Mouse (Mus musculus): ENCODE data around the gene Adat3. TPM values are rescaled to one million over a fixed set of nuclear protein-coding genes. Genes with fewer than 3 reads are reported as not detected.

Gene Adat3
- polyA plus RNA-seq, 1 experiment from 2014 or later = 6.1 TPM

DNA sequence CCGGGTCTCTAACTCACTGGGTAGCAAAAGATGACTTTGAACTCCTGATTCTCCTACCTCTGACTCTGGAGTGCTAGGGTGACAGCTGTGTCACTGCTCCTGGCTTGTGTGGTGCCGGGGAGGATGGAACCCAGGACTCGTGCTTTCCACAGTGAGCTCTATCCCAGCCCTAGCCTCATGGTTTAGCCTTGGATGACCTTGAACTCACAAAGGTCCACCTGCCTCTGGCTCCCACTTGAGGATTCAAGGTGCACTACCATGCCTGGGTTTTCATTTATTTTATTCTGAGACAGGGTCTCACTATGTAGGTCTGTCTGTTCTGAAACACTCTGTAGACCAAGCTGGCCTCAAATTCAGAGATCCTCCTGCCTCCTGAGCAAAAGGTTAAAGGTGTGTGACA is 11.1 kb downstream of the Adat3 start:
- Histone ChIP-seq H3K4me3 (replicated peaks) (no peak overlapping the region), H3K9ac (replicated peaks) (no peak overlapping the region), H3K27ac (no peak overlapping the region), H3K9me3 (no peaks in the 10 kb centered on the region), H3K4me1 (replicated peaks) (no peaks in the 10 kb centered on the region), H3K4me2 (no peak overlapping the region), H3K36me3 (peaks cover 71% of the 10 kb centered on the region), H3K27me3 (no peaks in the 10 kb centered on the region)
- no peak for ATAC-seq (ENCODE audit: insufficient number of reproducible peaks, insufficient read depth, low FRiP score, low TSS enrichment, low read depth)
- WGBS = 83% methylated on average over 3 of the region's 3 CpGs

DNA sequence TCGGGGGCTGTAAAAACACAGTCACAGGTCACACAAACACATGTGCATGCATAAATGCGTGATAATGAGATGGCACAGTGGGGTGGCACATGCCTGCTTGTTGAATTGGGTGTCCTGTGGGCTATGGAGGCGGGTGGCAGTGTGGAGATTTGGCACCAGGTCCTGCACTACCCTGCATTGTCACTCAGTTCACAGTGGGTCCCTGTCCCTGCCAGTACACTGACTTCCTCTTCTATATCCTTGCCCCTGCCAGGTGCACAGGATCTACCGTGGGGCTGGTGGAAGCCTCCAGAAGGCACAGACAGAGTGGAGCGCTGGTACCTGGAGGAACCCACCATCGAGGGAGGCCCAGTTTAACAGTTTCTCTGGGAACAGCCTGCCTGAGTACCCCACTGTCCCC is 11.7 kb downstream of the Adat3 start:
- no peak overlapping the region for H3K4me3 ChIP-seq (replicated peaks)
- H3K4me2 ChIP-seq = no peak overlapping the region
- no peak for ATAC-seq (ENCODE audit: insufficient number of reproducible peaks, insufficient read depth, low FRiP score, low TSS enrichment, low read depth)
- H3K36me3 ChIP-seq = peaks cover 66% of the 10 kb centered on the region
- no peaks in the 10 kb centered on the region for H3K4me1 ChIP-seq (replicated peaks)
- no peak overlapping the region for H3K9ac ChIP-seq (replicated peaks)
- 90% methylated on average over 6 of the region's 6 CpGs for WGBS
- H3K27ac ChIP-seq = no peak overlapping the region
- H3K27me3 ChIP-seq = no peaks in the 10 kb centered on the region
- H3K9me3 ChIP-seq = no peaks in the 10 kb centered on the region

DNA sequence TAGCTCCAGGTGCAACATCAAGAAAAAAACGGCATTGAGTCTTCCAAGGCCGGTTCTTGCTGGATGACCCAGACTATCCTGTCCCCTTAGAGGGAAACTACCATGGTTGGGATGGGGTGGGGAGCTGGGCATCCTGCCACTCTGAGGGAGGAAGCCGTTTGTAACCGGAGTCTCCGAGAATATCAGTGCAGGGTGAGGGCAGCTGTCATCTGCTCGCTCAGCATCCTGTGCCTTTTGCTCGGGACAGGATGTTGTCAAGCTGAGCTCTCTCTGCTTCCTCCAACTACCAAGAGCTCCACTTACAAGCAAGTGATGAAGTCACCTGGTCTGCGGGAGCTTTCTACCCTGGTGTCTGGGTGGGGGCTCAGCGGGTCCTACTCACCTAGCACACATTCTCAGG is 15.5 kb downstream of the Adat3 start:
- peaks cover 33% of the 10 kb centered on the region for H3K36me3 ChIP-seq
- 80% methylated on average over 9 of the region's 9 CpGs for WGBS
- no peak overlapping the region for H3K9ac ChIP-seq (replicated peaks)
- H3K27ac ChIP-seq = no peak overlapping the region
- H3K4me3 ChIP-seq (replicated peaks) = no peak overlapping the region
- ATAC-seq (ENCODE audit: insufficient number of reproducible peaks, insufficient read depth, low FRiP score, low TSS enrichment, low read depth) = no peak
- H3K4me1 ChIP-seq (replicated peaks) = peaks cover 7% of the 10 kb centered on the region
- H3K9me3 ChIP-seq = no peaks in the 10 kb centered on the region
- H3K27me3 ChIP-seq = no peaks in the 10 kb centered on the region
- H3K4me2 ChIP-seq = no peak overlapping the region

DNA sequence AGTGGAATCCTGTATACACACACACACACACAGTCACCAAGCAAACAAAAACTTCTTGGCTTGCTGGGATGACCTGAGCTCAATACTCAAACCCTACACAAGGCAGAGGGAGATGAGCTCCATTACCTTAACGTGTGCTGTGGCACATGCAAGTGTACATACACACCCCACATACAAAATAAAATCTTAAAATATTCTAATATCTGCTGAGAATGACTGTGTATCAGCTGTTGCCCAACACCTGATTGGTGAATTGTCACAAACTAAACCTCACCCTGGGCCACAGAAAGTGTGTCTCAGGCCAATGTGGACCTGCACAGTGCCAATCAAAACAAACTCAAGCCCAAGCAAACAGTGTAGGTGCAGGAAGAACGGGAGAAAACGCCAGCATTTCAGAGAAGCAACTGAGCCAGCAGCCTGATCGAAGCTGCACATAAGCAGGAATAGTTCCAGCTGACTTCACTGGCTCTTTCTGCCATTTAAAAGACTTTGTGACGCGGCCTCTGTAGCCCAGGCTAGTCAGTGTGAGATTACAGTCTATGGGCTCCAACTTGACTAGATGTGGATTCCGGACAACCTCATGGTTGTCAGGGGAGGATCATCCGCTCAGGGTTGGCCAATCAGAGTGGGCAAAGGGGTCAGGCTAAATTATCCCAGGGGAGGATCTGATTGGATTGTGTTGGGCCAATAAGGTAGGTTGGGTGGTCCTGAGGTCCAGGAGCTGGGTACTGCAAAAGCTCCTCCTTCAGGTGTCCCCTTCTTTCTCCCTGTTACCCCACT is 17.0 kb downstream of the Adat3 start:
- Histone ChIP-seq H3K9me3 (no peaks in the 10 kb centered on the region), H3K27ac (no peak overlapping the region), H3K36me3 (peaks cover 19% of the 10 kb centered on the region), H3K4me3 (replicated peaks) (no peak overlapping the region), H3K4me1 (replicated peaks) (peaks cover 21% of the 10 kb centered on the region), H3K4me2 (no peak overlapping the region), H3K27me3 (no peaks in the 10 kb centered on the region), H3K9ac (replicated peaks) (no peak overlapping the region)
- ATAC-seq (ENCODE audit: insufficient number of reproducible peaks, insufficient read depth, low FRiP score, low TSS enrichment, low read depth) = no peak
- WGBS = 39% methylated on average over 8 of the region's 8 CpGs

DNA sequence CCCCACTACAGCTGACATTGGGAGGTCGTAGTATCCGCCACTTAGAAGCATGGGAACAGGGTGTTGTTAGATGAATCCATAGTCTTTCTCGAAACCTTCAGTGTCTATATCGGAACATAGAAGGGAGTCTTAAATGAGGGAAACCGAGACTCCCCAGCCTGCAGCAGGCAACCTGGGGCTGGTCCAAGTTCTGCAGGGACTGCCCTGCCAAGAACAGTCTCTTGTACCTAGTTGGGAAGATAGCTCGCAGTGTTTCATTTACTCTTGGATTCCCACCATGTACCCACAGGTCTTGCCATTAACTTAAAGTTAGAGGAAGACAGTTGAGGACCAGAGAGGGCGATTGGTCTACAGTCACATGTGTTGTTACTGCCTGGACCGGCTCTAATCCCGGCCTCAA is 17.7 kb downstream of the Adat3 start:
- Histone ChIP-seq H3K27me3 (no peaks in the 10 kb centered on the region), H3K9me3 (no peaks in the 10 kb centered on the region), H3K27ac (0 out of 2 replicates have a peak overlapping the region, but pooled peaks have one; percentile 17), H3K36me3 (peaks cover 16% of the 10 kb centered on the region), H3K9ac (replicated peaks) (no peak overlapping the region), H3K4me3 (replicated peaks) (no peak overlapping the region), H3K4me1 (replicated peaks) (peaks cover 28% of the 10 kb centered on the region), H3K4me2 (no peak overlapping the region)
- ATAC-seq (ENCODE audit: insufficient number of reproducible peaks, insufficient read depth, low FRiP score, low TSS enrichment, low read depth) = no peak
- WGBS = 80% methylated on average over 9 of the region's 9 CpGs

DNA sequence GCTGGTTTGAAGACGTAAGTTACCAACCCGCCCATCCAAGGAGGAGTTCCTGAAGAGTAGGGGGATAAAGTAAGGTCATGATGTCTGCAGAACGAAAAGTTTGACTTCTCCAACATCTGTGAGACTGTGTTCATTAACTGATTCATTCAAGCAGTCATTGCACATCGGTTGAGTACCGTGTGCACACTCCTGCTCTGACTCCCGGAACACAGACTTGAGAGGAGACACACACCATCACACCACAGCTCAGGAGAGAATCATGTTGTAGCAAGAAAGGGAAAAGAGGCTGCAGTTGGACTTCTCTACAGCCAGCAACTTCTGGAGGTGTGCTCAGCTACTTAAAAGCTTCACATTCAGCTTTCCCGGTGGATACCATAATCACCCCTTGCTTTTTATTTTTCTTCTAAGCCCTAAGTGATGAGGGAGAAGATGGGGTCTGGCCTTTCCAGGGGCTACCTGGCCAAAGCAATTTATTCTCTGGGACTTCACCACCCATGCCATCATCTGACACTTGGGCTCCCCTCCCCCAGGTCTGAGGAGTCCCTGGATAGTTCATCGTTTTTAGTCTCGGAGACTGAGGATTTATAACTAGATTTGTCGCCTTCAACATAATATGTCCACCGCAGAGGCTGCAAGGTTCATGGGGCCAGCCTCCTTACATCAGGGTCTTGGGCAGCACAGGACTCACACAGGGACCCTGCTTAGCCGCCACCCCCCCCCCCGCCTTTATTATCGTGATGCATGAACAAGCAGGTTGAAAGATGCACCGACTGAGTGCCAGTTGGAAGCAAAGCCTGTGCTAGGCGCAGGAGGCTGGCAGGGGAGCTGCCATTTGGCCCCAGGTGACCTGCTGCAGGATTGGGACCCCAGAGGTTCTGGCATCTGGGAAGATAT is 18.4 kb downstream of the Adat3 start:
- Histone ChIP-seq H3K4me3 (replicated peaks) (peak overlapping the region; percentile 90), H3K4me2 (peak overlapping the region; percentile 99), H3K9me3 (no peaks in the 10 kb centered on the region), H3K36me3 (peaks cover 14% of the 10 kb centered on the region), H3K27ac (peak overlapping the region; percentile 89), H3K27me3 (no peaks in the 10 kb centered on the region), H3K4me1 (replicated peaks) (peaks cover 32% of the 10 kb centered on the region), H3K9ac (replicated peaks) (peak overlapping the region; percentile 53)
- WGBS = 58% methylated on average over 16 of the region's 16 CpGs
- ATAC-seq (ENCODE audit: insufficient number of reproducible peaks, insufficient read depth, low FRiP score, low TSS enrichment, low read depth) = no peak

DNA sequence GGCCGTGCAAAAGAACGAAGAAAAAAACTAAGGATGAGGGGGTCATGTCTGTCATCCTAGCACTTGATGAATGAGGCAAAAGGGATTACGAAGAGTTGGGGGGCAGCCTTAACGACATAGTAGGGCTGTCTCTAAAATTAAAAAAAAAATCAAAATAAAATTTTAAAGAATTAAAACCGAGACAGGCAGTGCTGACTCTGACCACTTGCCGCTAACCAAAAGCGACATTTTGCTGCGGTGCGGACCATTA is 18.9 kb downstream of the Adat3 start:
- H3K36me3 ChIP-seq = peaks cover 13% of the 10 kb centered on the region
- peak overlapping the region; percentile 89 for H3K27ac ChIP-seq
- H3K4me2 ChIP-seq = peak overlapping the region; percentile 99
- H3K4me1 ChIP-seq (replicated peaks) = peaks cover 34% of the 10 kb centered on the region
- no peaks in the 10 kb centered on the region for H3K9me3 ChIP-seq
- ATAC-seq (ENCODE audit: insufficient number of reproducible peaks, insufficient read depth, low FRiP score, low TSS enrichment, low read depth) = no peak
- H3K4me3 ChIP-seq (replicated peaks) = peak overlapping the region; percentile 90
- 4% methylated on average over 9 of the region's 9 CpGs for WGBS
- H3K9ac ChIP-seq (replicated peaks) = peak overlapping the region; percentile 53
- H3K27me3 ChIP-seq = no peaks in the 10 kb centered on the region

DNA sequence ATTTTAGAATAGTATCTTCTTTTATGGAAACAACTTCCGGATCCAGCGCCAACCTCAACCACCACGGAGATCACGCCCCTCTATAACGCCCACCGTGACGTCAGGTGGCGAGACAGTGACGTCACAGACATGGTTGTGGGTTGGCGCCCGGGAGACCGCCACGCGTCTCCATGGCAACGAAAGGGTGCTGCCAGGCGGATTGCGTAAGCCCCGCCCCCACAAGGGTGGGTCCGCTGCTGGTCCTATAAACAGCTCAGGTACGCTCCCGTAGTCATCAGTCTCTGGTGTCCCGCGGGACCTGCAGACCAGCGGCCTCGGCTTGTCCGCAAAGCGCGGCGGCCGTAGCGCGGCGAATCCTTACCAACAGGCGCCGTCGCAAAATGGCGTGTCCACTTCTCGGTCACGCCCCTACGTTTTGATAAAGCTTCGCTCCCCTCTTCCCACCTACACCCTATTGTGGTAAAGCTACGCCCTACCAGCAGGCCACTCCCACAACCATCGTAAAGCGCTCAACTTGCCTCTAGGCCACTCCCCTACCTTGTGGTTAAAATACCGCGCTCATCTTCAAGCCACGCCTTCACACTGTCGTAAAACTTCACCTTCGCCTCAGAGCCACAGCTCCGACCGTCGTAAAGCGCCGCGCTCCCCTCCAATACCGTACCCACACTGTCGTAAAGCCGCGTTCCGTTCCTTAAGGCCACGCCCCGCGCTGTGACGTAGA is 19.4 kb downstream of the Adat3 start:
- WGBS = 0% methylated on average over 64 of the region's 64 CpGs
- H3K27ac ChIP-seq = peak overlapping the region; percentile 89
- H3K4me1 ChIP-seq (replicated peaks) = peaks cover 34% of the 10 kb centered on the region
- H3K9me3 ChIP-seq = no peaks in the 10 kb centered on the region
- H3K4me3 ChIP-seq (replicated peaks) = peak overlapping the region; percentile 90
- H3K27me3 ChIP-seq = no peaks in the 10 kb centered on the region
- ATAC-seq (ENCODE audit: insufficient number of reproducible peaks, insufficient read depth, low FRiP score, low TSS enrichment, low read depth) = peak; percentile 95
- H3K4me2 ChIP-seq = peak overlapping the region; percentile 99
- peak overlapping the region; percentile 88; the same call in 1 of the 2 replicates for H3K9ac ChIP-seq (replicated peaks)
- H3K36me3 ChIP-seq = peaks cover 13% of the 10 kb centered on the region

DNA sequence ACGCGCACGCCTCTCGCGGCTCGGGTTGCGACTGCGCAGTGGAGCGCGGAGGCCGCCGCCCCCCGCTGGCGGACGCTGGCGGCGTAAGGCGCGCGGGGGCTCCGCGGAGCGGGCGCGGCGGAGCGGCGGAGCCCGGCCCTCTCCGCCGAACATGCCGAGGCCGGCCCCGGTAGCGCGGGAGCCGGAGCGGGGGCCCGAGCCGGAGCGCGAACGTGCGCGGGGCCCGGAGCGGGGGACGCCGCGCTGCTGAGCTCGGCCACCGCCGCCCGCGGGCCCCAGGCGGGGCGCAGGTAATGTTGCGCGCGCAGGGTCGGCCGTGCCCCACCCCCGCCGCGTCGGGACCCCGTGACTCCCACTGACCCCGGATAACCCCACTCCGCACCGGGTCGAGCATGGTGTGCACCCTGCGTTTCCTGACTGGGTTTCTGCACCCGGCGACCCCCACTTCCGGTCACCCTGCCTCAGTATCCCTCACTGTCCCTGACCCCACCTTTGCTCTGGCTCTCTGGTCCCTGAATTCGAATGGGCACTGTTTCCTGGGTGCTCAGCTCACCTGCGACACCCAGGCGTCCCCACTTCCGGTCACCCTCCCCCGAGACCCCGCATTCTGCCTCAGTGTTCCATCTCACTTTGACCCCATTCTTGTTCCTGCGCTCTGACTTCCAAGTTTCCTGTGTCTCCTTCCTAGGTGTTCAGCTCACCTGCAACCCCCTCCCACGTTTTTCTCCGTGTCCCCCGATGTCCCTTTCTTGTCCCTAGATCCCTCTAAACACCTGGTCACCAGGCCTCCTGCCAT is 20.2 kb downstream of the Adat3 start, which contains the start of gene Csnk1g2:
Gene Csnk1g2, plus strand, starts transcription at position 178 of the 796 bp plus-strand sequence.
- peak within 1 kb of the TSS; percentile 90 for H3K4me3 ChIP-seq (replicated peaks)
- H3K27ac ChIP-seq = peak within 1 kb of the TSS; percentile 89
- WGBS = under 1% methylated on average over 85 of the region's 85 CpGs
- peak; percentile 16 for ATAC-seq (ENCODE audit: insufficient number of reproducible peaks, insufficient read depth, low FRiP score, low TSS enrichment, low read depth)
- peak within 1 kb of the TSS; percentile 99 for H3K4me2 ChIP-seq
- H3K4me1 ChIP-seq (replicated peaks) = peaks cover 40% of the 10 kb centered on the region
- no peaks in the 10 kb centered on the region for H3K9me3 ChIP-seq
- peaks cover 16% of the 10 kb centered on the region for H3K36me3 ChIP-seq
- H3K27me3 ChIP-seq = no peaks in the 10 kb centered on the region
- H3K9ac ChIP-seq (replicated peaks) = peak within 1 kb of the TSS; percentile 88

DNA sequence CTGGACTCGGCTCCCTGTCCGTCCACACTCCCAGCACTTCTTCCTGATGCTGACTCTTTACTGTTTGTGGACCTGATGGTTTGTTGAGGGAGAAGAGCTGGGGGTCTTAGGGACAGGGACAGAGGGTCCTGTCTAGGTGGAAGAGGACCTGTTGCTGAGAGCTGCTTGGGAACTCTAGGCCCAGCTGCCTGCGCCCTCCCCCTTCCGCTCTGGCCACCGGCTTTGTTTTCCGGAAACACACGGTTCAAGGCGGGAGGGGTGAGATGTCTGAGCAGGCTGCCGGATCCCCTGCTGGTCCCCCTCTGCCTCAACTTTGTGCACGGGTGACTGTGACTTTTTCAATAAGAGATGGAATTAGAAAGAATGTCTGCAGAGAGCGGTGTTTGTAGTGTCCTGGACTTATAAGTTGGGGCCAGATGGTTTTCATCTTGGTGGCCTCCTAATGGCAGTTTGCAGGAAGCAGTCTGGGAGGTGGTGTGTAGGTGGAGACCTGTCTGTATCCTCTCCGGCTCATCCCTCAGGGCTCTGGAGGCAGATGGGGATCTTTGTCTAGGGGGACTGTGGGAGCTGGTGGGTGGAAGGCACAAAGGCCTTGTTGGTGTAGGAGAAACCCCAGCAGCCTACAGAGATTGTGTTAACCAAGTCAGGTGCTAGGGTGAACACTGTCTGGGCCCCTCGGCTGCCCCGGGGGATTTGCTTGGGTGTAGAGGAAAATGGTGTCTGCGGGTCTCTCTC is 20.9 kb downstream of the Adat3 start:
- 8% methylated on average over 15 of the region's 15 CpGs for WGBS
- no peak for ATAC-seq (ENCODE audit: insufficient number of reproducible peaks, insufficient read depth, low FRiP score, low TSS enrichment, low read depth)
- Histone ChIP-seq H3K9me3 (no peaks in the 10 kb centered on the region), H3K27me3 (no peaks in the 10 kb centered on the region), H3K4me1 (replicated peaks) (peaks cover 40% of the 10 kb centered on the region), H3K9ac (replicated peaks) (peak overlapping the region; percentile 88), H3K4me3 (replicated peaks) (peak overlapping the region; percentile 90), H3K27ac (peak overlapping the region; percentile 89), H3K4me2 (peak overlapping the region; percentile 99), H3K36me3 (peaks cover 19% of the 10 kb centered on the region)
